Mouse (Mus musculus): ENCODE data around the gene Nynrin. TPM values are rescaled to one million over a fixed set of nuclear protein-coding genes. Genes with fewer than 3 reads are reported as not detected.

Gene Nynrin
- polyA plus RNA-seq (2017; shearing (Covaris generic)): 1.2 TPM

GRCm38 (mm10) chr14:55853621-55854285, at the start of gene Nynrin:
TSS of gene Nynrin (plus strand) at chr14:55854010.

GRCm38 (mm10) chr14:55822991-55823762, 30.6 kb upstream of the Nynrin start, which contains the start of gene Nfatc4:
TSS of gene Nfatc4 (plus strand) at chr14:55823144.

DNA sequence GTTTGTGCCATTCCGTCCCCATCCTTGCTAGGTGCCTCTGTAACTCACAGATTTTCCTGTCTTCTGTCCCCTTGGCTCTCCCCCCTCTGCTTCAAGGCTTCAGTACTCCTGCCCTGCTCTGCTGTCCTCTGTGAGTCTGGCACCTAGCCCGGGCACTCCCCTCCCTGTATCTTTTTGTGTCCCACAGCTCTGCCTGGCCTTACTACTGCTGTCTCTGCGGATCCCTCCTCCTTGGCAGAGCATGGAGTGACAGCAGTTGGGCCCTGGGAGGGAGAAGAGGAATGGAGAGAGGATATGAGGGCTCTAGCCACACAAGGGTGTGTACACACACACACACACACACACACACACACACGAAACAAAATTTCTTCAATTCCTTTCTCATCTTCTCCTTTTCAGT, 30.4 kb downstream of the Nynrin start, which contains the start of gene Cbln3:
Gene Cbln3, minus strand, starts transcription at position 227 of the 400 bp plus-strand sequence.

GRCm38 (mm10) chr14:55884713-55885113, 30.9 kb downstream of the Nynrin start, which contains the start of gene Khnyn:
TSS of gene Khnyn (plus strand) at chr14:55884947.

DNA sequence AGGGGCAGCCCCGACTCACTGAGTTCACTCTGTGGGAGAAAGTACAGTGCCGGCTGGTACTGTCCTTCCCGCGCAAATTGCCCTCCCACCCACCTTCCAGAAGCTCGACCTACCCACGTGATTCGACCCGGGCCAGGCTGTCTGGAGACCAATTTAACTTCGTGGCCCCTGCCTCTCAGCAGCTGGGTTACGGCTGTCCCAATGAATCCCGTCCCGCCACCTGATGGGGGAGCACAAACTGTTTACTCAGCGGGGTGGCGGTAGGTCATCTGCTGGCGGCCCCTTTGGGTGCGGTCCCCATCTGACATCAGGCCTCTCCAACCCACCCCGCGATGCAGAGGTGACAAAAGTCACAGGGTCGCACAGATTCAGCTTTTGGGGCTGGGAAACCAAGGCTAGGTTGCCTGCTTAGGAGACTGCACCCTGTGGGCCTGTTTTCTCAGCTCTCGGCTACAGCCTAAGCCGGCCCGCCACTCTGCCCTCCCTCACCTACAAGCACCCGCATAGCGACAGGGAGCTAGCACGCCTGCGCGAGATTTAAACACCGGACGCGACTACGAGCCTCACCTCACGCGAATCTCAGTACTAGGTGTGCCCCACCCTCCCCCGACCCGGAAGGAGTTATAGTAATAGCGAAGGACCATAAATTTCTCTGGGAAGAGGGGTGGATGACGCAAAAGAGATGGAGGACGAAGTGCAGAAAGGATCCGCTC, 46.0 kb downstream of the Nynrin start, which contains the start of gene Sdr39u1:
Gene Sdr39u1, minus strand, starts transcription at position 593 of the 713 bp plus-strand sequence.

Other genes with a start within 250 kb of the Nynrin start
- 9.6 TPM for gene Rec8, start 236.0 kb upstream of the Nynrin start, polyA plus RNA-seq (2017; shearing (Covaris generic))
- 70.3 TPM for gene Ipo4, start 218.1 kb upstream of the Nynrin start, polyA plus RNA-seq (2017; shearing (Covaris generic))
- gene Gm49378, start 216.1 kb upstream of the Nynrin start, polyA plus RNA-seq (2017; shearing (Covaris generic)): 1.3 TPM
- gene Tm9sf1, start 210.2 kb upstream of the Nynrin start, polyA plus RNA-seq (2017; shearing (Covaris generic)): 83.6 TPM
- gene Tssk4, start 203.8 kb upstream of the Nynrin start, polyA plus RNA-seq (2017; shearing (Covaris generic)): 2.1 TPM
- 111 TPM for gene Mdp1, start 193.5 kb upstream of the Nynrin start, polyA plus RNA-seq (2017; shearing (Covaris generic))
- 50.7 TPM for gene Gmpr2, start 182.1 kb upstream of the Nynrin start, polyA plus RNA-seq (2017; shearing (Covaris generic))
- gene Nedd8, start 181.9 kb upstream of the Nynrin start, polyA plus RNA-seq (2017; shearing (Covaris generic)): 388 TPM
- gene Tinf2, start 172.2 kb upstream of the Nynrin start, polyA plus RNA-seq (2017; shearing (Covaris generic)): 69.1 TPM
- gene Tgm1, start 140.1 kb upstream of the Nynrin start, polyA plus RNA-seq (2017; shearing (Covaris generic)): 0.47 TPM
- gene Rabggta, start 131.7 kb upstream of the Nynrin start, polyA plus RNA-seq (2017; shearing (Covaris generic)): 75.9 TPM
- gene Dhrs1, start 108.3 kb upstream of the Nynrin start, polyA plus RNA-seq (2017; shearing (Covaris generic)): 36.0 TPM
- 51.0 TPM for gene Nop9, start 108.3 kb upstream of the Nynrin start, polyA plus RNA-seq (2017; shearing (Covaris generic))
- not detected for gene Cideb, start 95.6 kb upstream of the Nynrin start, polyA plus RNA-seq (2017; shearing (Covaris generic))
- 0.07 TPM for gene Ltb4r2, start 92.6 kb upstream of the Nynrin start, polyA plus RNA-seq (2017; shearing (Covaris generic))
- gene Ltb4r1, start 88.0 kb upstream of the Nynrin start, polyA plus RNA-seq (2017; shearing (Covaris generic)): 1.9 TPM
- gene Adcy4, start 69.9 kb upstream of the Nynrin start, polyA plus RNA-seq (2017; shearing (Covaris generic)): 0.32 TPM
- gene Ripk3, start 65.1 kb upstream of the Nynrin start, polyA plus RNA-seq (2017; shearing (Covaris generic)): 67.6 TPM
- not detected for gene Nfatc4, start 30.9 kb upstream of the Nynrin start, polyA plus RNA-seq (2017; shearing (Covaris generic))
- 0.20 TPM for gene Cbln3, start 30.4 kb downstream of the Nynrin start, polyA plus RNA-seq (2017; shearing (Covaris generic))
- 63.7 TPM for gene Khnyn, start 30.9 kb downstream of the Nynrin start, polyA plus RNA-seq (2017; shearing (Covaris generic))
- gene Sdr39u1, start 46.3 kb downstream of the Nynrin start, polyA plus RNA-seq (2017; shearing (Covaris generic)): 73.6 TPM
- gene Cma1, start 90.7 kb downstream of the Nynrin start, polyA plus RNA-seq (2017; shearing (Covaris generic)): not detected
- not detected for gene Cma2, start 97.0 kb downstream of the Nynrin start, polyA plus RNA-seq (2017; shearing (Covaris generic))
- gene Mcpt1, start 164.0 kb downstream of the Nynrin start, polyA plus RNA-seq (2017; shearing (Covaris generic)): not detected
- gene Mcpt9, start 176.5 kb downstream of the Nynrin start, polyA plus RNA-seq (2017; shearing (Covaris generic)): not detected
- not detected for gene Mcpt2, start 188.0 kb downstream of the Nynrin start, polyA plus RNA-seq (2017; shearing (Covaris generic))
- not detected for gene Mcpt4, start 208.3 kb downstream of the Nynrin start, polyA plus RNA-seq (2017; shearing (Covaris generic))
- gene Mcpt8, start 231.3 kb downstream of the Nynrin start, polyA plus RNA-seq (2017; shearing (Covaris generic)): not detected
- gene Ctsg, start 248.6 kb downstream of the Nynrin start, polyA plus RNA-seq (2017; shearing (Covaris generic)): not detected

All from CD4-positive, CD25-positive, alpha-beta regulatory T cell (primary cell).